Mouse (Mus musculus) kidney, embryonic 15.5 days (tissue): Measurements from ENCODE around the gene Synrg. TPM values are rescaled to one million over a fixed set of nuclear protein-coding genes. Genes with fewer than 3 reads are reported as not detected.
A peak's percentile ranks its signal among the peaks of the same experiment; 100 is the strongest.

Source experiments
- ATAC-seq: fragments of 200-750 bp; cut with Nextera tagmentation; replicated peaks from 2 replicates; pipeline ENCODE4 v1.8.0; 2017; ENCODE audit warnings: moderate TSS enrichment; ENCODE audit not compliant: low FRiP score
- H3K27ac ChIP-seq: fragments of 300-500 bp; sonication (generic); 2 replicates; pipeline ENCODE4 v1.5.1; 2015; ENCODE audit warnings: mild to moderate bottlenecking, inconsistent platforms
- H3K27me3 ChIP-seq: fragments of 300-500 bp; sonication (generic); 2 replicates; pipeline ENCODE4 v1.6.1; 2015; ENCODE audit warnings: inconsistent platforms
- H3K36me3 ChIP-seq: fragments of 300-500 bp; sonication (generic); 2 replicates; pipeline ENCODE4 v1.6.1; 2015; ENCODE audit warnings: inconsistent platforms
- H3K4me1 ChIP-seq: fragments of 300-500 bp; sonication (generic); 2 replicates; pipeline ENCODE4 v1.6.1; 2015; ENCODE audit warnings: inconsistent platforms
- H3K4me2 ChIP-seq: fragments of 300-500 bp; sonication (generic); 2 replicates; pipeline ENCODE4 v1.6.1; 2015; ENCODE audit warnings: moderate library complexity, mild to moderate bottlenecking, inconsistent platforms
- H3K4me3 ChIP-seq: fragments of 300-500 bp; sonication (generic); replicated peaks from 2 replicates; pipeline ENCODE4 v1.5.1; 2015; ENCODE audit warnings: mild to moderate bottlenecking, inconsistent platforms
- H3K9ac ChIP-seq: fragments of 300-500 bp; sonication (generic); 2 replicates; pipeline ENCODE4 v1.6.1; 2015; ENCODE audit warnings: mild to moderate bottlenecking, inconsistent platforms
- H3K9me3 ChIP-seq: fragments of 300-500 bp; sonication (generic); replicated peaks from 2 replicates; pipeline ENCODE4 v1.6.1; 2016; ENCODE audit warnings: inconsistent platforms
- WGBS: fragments of 180-500 bp; shearing (Covaris S2); methylation state at CpG from one replicate; pipeline ENCODE4 v1.1.7; 2015; ENCODE audit warnings: mixed read lengths; 5-methylcytosine and 5-hydroxymethylcytosine counted together
- polyA plus RNA-seq: library from polyadenylated mRNA; unstranded; fragments of >200 nt; fragmentation: Nextera tagmentation; extraction: Ambion mirVana; gene quantifications from 2 replicates; pipeline ENCODE4 v1.2.1, GENCODE M21; 2015

Synrg gene
- 10.1 and 10.5 TPM in 2 replicates for polyA plus RNA-seq

DNA sequence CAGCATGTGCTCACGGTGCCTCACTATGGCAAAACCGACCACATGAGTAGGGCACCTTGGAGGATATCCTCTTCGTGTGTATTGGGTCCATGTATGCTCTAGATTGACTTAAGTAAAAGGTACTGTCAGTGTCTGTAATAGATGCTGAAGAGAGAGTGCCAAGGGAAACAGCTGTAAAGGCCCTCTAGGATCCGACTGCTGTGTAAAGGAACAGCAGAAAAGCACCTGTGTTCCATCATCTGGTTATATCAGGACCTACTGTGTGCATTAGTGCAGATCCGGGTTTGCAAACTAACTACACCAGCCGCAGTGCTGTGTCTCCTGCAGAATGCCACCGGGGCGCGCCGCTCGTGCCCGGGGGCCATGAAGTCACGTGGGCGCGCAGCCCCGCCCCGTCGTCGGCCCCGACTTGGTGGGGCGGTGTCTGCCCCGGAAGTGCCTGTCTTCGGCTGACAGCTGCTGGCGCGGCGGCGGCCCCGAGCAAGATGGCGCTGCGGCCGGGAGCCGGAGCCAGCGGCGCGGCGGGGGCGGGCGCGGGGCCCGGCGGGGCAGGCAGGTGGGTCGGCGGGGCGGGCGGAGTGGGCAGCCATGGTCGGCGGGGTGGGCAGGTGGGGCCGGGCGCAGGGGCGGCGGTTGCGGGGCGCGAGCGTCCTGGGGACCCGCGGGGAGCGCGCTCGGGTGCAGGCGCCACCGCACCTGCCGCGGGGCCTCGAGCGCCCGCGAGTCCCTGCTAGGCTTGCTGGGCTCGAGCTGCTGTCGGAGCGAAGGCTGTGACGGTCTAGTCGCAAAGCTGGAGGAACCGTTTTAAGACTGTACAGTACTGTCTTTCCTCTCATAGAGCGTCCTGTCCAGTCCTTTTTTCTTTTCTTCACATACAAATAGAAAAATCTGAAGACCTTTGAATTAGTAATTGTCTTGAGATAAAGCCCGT, at the start of gene Synrg:
Gene Synrg, plus strand, starts transcription at position 438 of the 931 bp plus-strand sequence.
- H3K27me3 ChIP-seq = no peaks in the 10 kb centered on the region
- peaks cover 13% of the 10 kb centered on the region; the same call in 1 of the 2 replicates for H3K4me1 ChIP-seq
- peaks cover 40% of the 10 kb centered on the region for H3K36me3 ChIP-seq
- peak within 1 kb of the TSS; percentile 66 for H3K27ac ChIP-seq
- peak within 1 kb of the TSS; percentile 76 for H3K4me3 ChIP-seq
- peak within 1 kb of the TSS; percentile 73 for H3K4me2 ChIP-seq
- H3K9me3 ChIP-seq = no peaks in the 10 kb centered on the region
- H3K9ac ChIP-seq = peak within 1 kb of the TSS; percentile 72
- WGBS = 2% methylated on average over 63 of the region's 76 CpGs
- peak; percentile 93 for ATAC-seq

DNA sequence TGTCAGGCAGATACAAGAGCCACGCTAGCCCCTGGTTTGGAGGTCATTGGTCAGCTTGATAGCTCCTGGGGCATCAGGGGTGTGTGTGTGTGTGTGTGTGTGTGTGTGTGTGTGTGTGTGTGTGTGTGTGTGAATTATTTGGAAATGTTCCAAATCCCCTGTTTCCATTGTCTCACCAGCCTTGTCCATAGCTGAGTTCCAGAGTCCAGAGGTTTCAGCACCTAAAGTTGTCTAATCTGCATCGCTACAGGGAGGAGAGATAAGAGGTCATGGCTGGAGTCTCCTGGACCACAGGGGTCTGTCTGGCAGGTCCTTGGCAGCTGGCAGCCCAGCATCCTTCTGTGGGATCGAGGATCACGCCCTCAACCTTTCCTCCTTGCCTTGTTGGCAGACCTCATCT, 49.7 kb upstream of the Synrg start:
- no peak for ATAC-seq
- Histone ChIP-seq H3K36me3 (no peaks in the 10 kb centered on the region), H3K4me2 (no peak overlapping the region), H3K9me3 (no peaks in the 10 kb centered on the region), H3K4me1 (peaks cover 15% of the 10 kb centered on the region), H3K27ac (peak overlapping the region; percentile 72), H3K9ac (no peak overlapping the region), H3K4me3 (no peak overlapping the region), H3K27me3 (no peaks in the 10 kb centered on the region)
- 72% methylated on average over 4 of the region's 4 CpGs for WGBS

DNA sequence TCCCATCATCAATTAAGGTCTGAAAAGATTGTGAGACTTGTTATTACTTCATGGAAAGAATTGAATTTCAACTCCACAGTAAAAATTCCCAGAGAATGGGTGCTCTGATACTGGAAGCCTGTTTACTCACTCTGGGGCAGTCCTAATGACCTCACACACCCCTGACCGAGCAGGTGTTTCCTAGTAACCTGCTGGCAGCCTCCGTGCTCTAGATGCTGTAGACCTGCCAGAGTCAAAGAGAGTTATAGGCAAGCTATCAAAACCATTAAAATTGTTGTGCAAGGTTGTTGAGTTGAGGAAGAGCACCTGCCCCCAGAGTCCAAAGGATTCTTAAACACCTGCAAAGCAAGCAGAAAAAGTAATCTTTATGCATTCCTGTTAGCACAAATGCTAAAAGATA, 41.6 kb upstream of the Synrg start:
- Histone ChIP-seq H3K27me3 (no peaks in the 10 kb centered on the region), H3K9me3 (no peaks in the 10 kb centered on the region), H3K4me1 (0 out of 2 replicates have a peak, but pooled peaks cover 4% of the 10 kb centered on the region), H3K36me3 (no peaks in the 10 kb centered on the region), H3K9ac (no peak overlapping the region), H3K4me2 (no peak overlapping the region), H3K4me3 (no peak overlapping the region), H3K27ac (no peak overlapping the region)
- ATAC-seq = no peak
- 24% methylated on average over 2 of the region's 2 CpGs for WGBS

DNA sequence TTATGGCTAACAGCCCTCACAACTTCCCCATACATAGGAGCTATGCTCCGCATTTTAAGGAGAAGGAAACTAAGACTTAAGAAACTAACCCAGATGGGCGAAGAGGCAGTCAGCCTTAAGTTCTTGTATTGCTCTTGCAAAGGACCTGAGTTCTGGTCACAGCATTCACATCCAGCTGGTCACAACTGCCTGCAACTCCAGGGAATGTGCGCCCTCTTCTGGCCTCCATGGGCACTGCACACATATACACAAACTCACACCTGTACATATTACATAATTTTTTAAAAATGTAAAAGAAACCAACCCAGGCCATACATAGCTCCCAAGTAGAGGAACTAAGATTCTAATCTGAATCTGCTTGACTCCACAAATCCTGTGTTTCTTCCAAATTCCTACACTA, 37.1 kb upstream of the Synrg start:
- 66% methylated on average over 3 of the region's 3 CpGs for WGBS
- ATAC-seq = no peak
- no peaks in the 10 kb centered on the region for H3K27me3 ChIP-seq

DNA sequence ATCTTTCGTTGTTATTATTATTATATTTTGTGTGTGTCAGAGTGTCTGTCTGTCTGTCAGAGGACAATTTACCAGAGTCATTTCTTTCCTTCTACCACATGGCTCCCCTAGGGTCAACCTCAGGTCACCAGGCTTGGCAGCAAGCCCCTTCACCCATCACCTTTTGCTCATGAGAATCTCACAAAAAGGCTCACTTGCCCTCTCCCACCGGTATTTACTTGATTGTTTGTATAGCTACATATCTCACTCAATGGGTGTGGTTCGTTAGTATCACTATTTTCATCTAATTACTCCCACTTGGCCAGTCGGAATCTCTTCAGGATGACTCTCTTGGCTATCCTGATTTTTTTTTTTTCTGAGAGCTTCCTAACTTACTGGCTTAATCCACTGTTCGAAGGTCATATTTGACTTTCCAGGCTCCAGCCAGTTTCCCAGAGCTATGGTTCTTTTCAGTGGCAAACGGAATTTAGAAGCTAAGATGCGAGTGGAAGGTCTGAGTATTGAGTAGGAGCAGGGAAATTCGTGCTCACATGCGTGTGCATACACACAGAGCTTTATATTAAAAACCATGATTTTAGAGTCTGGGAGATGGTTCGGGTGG, 31.6 kb upstream of the Synrg start:
- no peak overlapping the region for H3K4me3 ChIP-seq
- no peak overlapping the region for H3K9ac ChIP-seq
- no peak for ATAC-seq
- no peak overlapping the region for H3K4me2 ChIP-seq
- 85% methylated on average over 10 of the region's 10 CpGs for WGBS
- peaks cover 5% of the 10 kb centered on the region for H3K27me3 ChIP-seq
- peaks cover 9% of the 10 kb centered on the region for H3K4me1 ChIP-seq
- H3K36me3 ChIP-seq = no peaks in the 10 kb centered on the region
- H3K27ac ChIP-seq = no peak overlapping the region
- no peaks in the 10 kb centered on the region for H3K9me3 ChIP-seq

More for the DNA sequence above, 37.1 kb upstream of the Synrg start:
- no peak overlapping the region for H3K9ac ChIP-seq
- H3K4me1 ChIP-seq = 0 out of 2 replicates have a peak, but pooled peaks cover 4% of the 10 kb centered on the region
- no peak overlapping the region for H3K4me2 ChIP-seq
- no peaks in the 10 kb centered on the region for H3K36me3 ChIP-seq
- H3K27ac ChIP-seq = no peak overlapping the region
- H3K9me3 ChIP-seq = no peaks in the 10 kb centered on the region
- H3K4me3 ChIP-seq = no peak overlapping the region

DNA sequence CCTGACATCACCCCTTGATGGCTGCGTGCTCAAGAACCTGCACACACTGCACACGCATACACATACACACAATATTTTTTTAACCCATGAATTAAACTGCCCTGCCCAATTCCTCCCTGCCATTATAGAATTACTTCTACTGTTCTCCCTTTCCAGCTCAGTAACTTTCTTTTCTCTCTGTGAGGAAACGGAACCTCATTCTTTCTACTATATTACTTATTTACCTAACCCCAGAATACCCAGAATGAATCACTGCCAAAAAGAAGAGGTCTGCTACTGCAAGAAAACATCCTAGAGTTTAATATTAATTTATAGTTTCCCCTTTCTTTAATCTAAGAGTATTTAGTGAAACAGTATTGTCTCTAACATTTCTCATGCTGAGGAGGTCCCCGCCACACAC, 30.9 kb upstream of the Synrg start:
- Histone ChIP-seq H3K4me1 (peaks cover 9% of the 10 kb centered on the region), H3K27ac (no peak overlapping the region), H3K9ac (no peak overlapping the region), H3K27me3 (peaks cover 5% of the 10 kb centered on the region), H3K4me3 (no peak overlapping the region), H3K4me2 (no peak overlapping the region), H3K9me3 (no peaks in the 10 kb centered on the region), H3K36me3 (no peaks in the 10 kb centered on the region)
- 56% methylated on average over 4 of the region's 4 CpGs for WGBS
- no peak for ATAC-seq

DNA sequence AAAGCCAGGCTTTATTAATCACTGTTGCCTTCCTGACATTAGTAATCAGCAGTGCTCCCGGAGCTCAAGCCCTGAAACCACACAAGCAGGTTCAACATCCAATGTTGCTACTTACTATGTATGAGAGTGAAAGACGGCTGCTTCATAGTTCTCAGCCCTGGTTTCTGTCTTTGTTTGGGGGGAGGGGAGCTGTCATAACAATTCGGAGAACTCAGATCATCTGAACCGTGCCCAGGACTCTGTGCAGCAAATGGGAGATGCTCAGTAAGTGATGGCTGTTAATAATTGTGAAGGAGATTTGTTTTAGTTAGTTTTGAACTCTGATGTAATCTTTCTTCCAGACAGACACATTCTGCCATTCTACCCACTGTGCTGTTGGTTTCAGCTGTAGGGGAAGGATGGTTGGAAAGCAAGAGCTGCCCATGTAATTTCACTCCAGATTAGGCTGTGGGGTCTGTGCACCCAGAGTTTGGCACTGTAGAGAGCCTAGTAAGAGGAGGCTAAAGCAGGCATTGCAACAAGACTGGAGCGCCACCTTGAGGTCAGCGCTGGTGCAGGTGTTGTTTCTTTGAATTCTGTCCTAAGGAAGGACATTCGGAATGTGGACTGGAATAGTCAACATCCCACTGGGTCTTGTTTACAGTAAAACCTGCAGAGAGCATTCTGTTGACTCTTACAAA, 28.1 kb upstream of the Synrg start:
- Histone ChIP-seq H3K9me3 (no peaks in the 10 kb centered on the region), H3K9ac (no peak overlapping the region), H3K27ac (no peak overlapping the region), H3K4me2 (no peak overlapping the region; the same call in 1 of the 2 replicates), H3K4me3 (no peak overlapping the region), H3K36me3 (no peaks in the 10 kb centered on the region), H3K27me3 (peaks cover 11% of the 10 kb centered on the region), H3K4me1 (peaks cover 9% of the 10 kb centered on the region)
- ATAC-seq = 0 out of 2 replicates have a peak, but pooled peaks have one; percentile 52
- WGBS = 16% methylated on average over 7 of the region's 7 CpGs

DNA sequence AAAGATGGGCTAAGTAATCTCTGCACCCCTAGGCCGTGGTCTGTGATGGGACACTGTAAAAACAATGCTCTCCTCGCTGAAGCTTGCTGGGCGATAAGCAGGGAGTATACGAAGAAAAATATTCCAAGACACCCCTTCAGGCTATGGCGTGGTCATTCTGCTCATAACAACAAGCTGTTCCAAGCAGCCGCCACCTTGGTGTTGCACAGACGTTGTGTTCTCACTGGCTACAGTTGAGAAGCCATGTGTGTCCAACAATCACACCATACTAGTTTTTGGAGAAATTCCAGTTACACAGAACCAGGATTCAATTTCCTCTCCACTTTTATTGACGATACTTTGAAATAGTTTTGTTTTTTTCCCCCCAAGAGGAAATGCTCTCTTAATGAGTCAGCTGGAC, 25.7 kb upstream of the Synrg start:
- H3K9me3 ChIP-seq = no peaks in the 10 kb centered on the region
- no peak overlapping the region for H3K4me2 ChIP-seq
- peaks cover 11% of the 10 kb centered on the region for H3K27me3 ChIP-seq
- H3K36me3 ChIP-seq = peaks cover 3% of the 10 kb centered on the region
- 65% methylated on average over 8 of the region's 8 CpGs for WGBS
- no peak for ATAC-seq
- no peak overlapping the region for H3K9ac ChIP-seq
- no peak overlapping the region for H3K4me3 ChIP-seq
- H3K4me1 ChIP-seq = peaks cover 24% of the 10 kb centered on the region
- H3K27ac ChIP-seq = no peak overlapping the region

DNA sequence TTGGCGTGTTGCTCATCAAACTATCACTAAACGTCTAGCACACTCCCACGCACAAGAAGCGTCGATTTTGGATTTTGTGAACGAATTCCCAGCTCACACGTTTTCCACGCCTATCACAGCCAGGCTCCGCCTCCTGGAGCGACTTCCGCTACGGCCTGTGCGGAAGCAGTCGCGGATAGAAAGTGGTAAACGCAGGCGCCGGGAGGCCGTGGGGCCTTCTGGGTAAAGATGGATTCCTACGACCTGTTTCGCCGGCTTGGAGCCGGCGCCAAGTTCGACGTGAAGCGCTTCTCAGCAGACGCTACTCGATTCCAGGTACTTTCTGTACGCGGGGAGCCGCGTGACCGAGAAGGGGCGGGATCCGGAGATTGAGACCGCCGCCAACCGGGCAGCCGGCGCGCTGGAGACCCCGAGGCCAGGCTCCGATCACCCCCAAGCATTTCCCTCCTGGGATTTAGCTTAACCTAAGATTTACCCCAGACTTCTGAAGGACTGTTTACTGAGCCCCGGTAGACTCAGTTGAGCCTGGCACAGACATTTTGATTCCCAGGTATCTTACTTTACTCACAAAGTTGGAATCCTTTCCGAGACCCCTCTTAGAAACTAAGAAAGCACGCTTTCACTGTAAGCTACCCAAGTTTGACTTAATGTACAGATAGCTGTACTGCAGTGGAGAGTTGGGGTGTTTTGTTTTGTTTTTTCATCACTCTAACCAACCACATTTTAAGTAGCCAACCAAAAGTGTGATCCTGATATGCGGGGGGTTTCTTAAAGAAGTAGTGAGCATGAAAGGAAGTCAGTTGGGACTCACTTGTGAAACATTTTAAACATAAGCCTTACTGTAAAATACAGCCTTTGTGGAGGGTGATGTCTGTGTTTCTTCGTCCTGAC, 22.0 kb upstream of the Synrg start, which contains the start of gene Ddx52:
Gene Ddx52, plus strand, starts transcription at position 113 of the 891 bp plus-strand sequence.
- H3K27ac ChIP-seq = peak within 1 kb of the TSS; percentile 84
- peak; percentile 95 for ATAC-seq
- peaks cover 15% of the 10 kb centered on the region for H3K4me1 ChIP-seq
- H3K27me3 ChIP-seq = peaks cover 10% of the 10 kb centered on the region
- peaks cover 40% of the 10 kb centered on the region for H3K36me3 ChIP-seq
- H3K9me3 ChIP-seq = no peaks in the 10 kb centered on the region
- WGBS = 1% methylated on average over 49 of the region's 49 CpGs
- peak within 1 kb of the TSS; percentile 72 for H3K4me2 ChIP-seq
- H3K4me3 ChIP-seq = peak within 1 kb of the TSS; percentile 82
- peak within 1 kb of the TSS; percentile 84 for H3K9ac ChIP-seq

DNA sequence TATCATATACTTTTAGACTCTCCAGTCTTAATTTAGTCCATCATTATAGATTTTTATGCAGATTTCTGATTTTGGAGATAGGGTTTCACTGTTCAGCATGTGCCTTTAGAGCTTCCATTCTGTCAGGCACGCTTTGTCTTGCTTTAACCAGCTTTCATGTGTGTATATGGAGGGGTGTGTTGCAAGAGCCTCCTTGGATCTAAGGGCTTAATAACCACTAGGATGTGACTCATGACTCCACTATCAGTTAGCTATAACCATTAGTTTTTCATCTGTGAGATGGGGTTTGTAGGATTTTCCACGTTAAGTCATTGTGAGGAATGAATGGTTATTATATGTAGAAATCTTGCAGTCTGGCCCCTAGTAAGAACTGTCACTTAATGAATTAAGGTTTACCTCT, 7.4 kb upstream of the Synrg start:
- ATAC-seq = no peak
- WGBS = 90% methylated on average over 2 of the region's 2 CpGs
- Histone ChIP-seq H3K4me1 (no peaks in the 10 kb centered on the region), H3K27ac (no peak overlapping the region), H3K9me3 (no peaks in the 10 kb centered on the region), H3K4me3 (no peak overlapping the region), H3K4me2 (no peak overlapping the region), H3K9ac (no peak overlapping the region), H3K36me3 (peaks cover 99% of the 10 kb centered on the region), H3K27me3 (no peaks in the 10 kb centered on the region)

DNA sequence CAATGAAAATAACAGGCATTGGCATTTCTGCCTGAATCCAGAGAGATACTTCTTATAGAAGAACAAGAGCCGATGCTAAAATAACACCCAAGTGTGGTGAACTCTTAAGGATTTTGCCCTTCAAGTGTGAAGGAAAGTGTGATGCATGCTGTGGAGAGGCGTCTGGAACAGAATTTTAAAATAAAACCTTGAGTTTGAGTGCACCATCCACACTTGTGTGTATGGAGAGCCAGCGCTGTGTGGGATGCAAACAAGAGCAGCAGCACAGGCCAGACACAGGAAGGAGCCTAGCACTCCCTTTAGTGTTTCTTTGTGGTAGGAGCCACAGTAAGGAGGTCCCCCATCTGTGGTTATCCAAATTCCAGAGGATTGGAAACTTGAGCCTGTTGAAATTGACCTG, 2.2 kb upstream of the Synrg start:
- peaks cover 61% of the 10 kb centered on the region for H3K36me3 ChIP-seq

More for the DNA sequence above, 2.2 kb upstream of the Synrg start:
- no peak overlapping the region for H3K4me3 ChIP-seq
- no peak overlapping the region for H3K9ac ChIP-seq
- no peaks in the 10 kb centered on the region for H3K27me3 ChIP-seq
- WGBS = 82% methylated on average over 3 of the region's 3 CpGs
- H3K27ac ChIP-seq = no peak overlapping the region
- no peak for ATAC-seq
- no peak overlapping the region for H3K4me2 ChIP-seq
- no peaks in the 10 kb centered on the region for H3K9me3 ChIP-seq
- peaks cover 12% of the 10 kb centered on the region; the same call in 1 of the 2 replicates for H3K4me1 ChIP-seq
